Mouse (Mus musculus): ENCODE results near the gene Plch1.

GRCm38 (mm10) chr3:63892154-63892553, 7.1 kb downstream of the Plch1 start:
- no peak for TF ChIP-seq CTCF (IDR thresholded peaks at IDR 0.05; ENCODE audit: insufficient read depth, low read length)
- TF ChIP-seq POLR2A (IDR thresholded peaks at IDR 0.05; ENCODE audit: borderline replicate concordance, extremely low read depth, low read depth, low read length), result no peak

Measured in lung, adult 2 months (tissue).